Mouse (Mus musculus) lung, adult 2 months (tissue): ENCODE measurements around the gene Sult5a1.
"Not testable (repeated sequence)": the region's sequence is repeated elsewhere in the genome, so short reads cannot be mapped to it uniquely, and the experiment has no call there.

Experiments used
- CTCF ChIP-seq: fragments of 200-500 bp; IDR thresholded peaks from 2 replicates; pipeline ENCODE4 v1.5.1; 2011; ENCODE audit warnings: mild to moderate bottlenecking, low read length, control low read depth; ENCODE audit not compliant: insufficient read depth
- POLR2A ChIP-seq: fragments of 200-500 bp; IDR thresholded peaks from 2 replicates; pipeline ENCODE4 v1.6.1; 2011; ENCODE audit warnings: low read depth, mild to moderate bottlenecking, control low read depth, low read length, borderline replicate concordance; ENCODE audit errors: extremely low read depth

- TF ChIP-seq POLR2A, CTCF: not testable (repeated sequence)
Observed at GRCm38 (mm10) chr8:123197016-123197415, 38.9 kb upstream of the Sult5a1 start.
